Mouse (Mus musculus) heart, adult 9 months (tissue): ENCODE results near the gene Baiap2l1.

Experiments
- DNase-seq, 2 experiments: peaks; one replicate each; pipeline ENCODE4 v3.0.0; 2022; ENCODE audit warnings: low spot score in 2 of 2

Baiap2l1 gene

DNA sequence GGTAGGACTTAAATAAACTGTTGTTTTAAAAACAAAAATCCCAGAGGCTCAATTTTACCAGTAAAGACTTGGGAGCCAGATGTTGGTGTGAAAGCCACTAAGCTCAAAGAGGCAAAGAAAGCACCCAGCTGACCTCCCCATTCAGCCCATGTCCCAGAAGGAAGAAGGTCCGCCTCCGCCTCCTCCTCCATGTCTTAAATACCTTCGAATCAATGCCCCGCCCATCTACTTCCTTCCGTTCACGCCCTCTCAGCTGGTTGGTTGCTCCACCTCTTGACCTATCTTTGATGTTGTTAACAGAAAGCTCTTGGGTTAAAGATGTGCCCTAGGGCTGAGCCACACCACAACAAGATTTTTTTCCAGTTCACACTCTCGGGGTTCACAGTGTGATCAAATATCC is 127.7 kb downstream of the Baiap2l1 start:
- DNase-seq = no peak

DNA sequence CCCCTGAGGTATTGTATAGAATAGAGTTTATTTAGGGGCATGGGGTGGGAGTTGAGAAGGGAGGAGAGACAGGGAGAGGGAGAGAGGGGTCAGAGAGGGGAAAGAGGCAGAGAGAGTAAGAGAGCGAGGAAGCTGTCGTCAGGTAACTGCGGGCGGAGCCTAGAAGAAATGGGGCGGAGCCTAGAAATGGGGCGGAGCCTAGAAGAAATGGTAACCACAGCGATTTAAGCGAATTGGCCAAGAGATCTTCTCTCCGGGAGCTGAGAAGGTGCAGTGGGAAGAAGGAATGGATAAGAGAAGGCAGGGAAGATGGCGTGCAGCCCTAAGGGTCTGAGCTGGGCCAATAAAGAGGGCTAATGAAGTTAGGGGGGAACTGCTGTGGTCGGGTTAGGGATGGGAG is 131.7 kb downstream of the Baiap2l1 start:
- no peak for DNase-seq

DNA sequence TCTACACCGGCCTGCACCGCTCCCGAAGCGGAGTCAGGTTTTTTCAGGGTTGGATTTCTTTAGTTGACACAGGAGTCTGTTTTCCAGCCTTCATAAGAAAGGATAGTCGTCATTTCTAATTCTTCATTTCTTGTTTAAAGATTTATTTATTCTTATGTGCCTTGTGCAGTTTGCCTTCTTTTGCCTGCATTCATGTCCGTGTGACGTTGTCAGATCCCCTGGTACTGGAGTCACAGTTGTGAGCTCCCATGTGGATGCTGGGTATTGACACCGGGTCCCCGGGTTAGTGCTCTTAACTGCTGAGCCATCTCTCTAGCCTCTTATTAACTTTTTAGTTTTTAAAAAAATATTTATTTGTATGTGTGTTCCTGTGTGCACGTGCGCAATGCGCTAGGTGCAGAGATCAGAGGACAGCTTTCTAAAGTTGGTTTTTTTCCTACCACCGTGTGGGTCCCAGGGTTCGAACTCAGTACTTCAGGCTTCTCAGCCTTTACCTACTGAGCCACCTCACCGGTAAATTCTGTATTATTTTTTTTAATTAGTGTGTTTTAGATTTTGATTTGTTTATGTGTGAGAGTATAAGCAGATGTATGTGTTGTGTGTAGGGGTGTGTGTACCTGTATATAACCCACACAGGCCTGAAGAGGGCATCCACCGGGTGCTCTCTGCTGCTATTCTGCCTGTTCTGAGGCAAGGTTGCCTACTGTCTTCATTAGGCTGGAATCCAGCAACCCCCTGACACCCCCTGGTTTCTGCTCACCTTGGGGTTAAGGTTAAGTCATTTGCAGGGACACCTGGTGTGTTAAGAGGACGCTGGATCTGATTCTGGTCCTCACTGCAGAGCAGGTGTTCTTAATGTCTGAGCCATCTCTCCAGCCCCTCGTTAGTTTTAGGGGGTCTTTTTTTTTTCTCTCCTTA is 133.8 kb downstream of the Baiap2l1 start:
- no peak for DNase-seq

DNA sequence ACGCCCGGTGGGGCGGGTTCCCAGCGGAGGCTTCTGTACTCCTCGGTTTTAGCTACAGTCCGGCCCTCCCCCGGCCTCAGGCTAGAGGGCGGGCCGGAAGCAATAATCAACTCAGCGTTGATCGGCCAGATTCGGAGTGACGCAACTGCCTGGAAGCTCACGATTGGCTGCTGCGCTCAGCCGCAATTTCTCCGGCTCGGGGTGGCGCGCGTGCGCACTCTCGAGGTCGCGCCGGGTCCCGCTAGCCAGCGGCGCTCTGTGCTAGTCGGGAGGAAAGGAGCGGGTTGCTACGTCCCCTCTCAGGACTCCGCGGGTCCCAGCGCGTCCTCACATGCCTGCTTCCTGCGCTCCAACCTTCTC is 134.4 kb downstream of the Baiap2l1 start, which contains the start of gene Tecpr1:
TSS of gene Tecpr1 (minus strand) at position 113 of the 360 bp plus-strand sequence.
- peak; percentile 95 to 97 for DNase-seq

DNA sequence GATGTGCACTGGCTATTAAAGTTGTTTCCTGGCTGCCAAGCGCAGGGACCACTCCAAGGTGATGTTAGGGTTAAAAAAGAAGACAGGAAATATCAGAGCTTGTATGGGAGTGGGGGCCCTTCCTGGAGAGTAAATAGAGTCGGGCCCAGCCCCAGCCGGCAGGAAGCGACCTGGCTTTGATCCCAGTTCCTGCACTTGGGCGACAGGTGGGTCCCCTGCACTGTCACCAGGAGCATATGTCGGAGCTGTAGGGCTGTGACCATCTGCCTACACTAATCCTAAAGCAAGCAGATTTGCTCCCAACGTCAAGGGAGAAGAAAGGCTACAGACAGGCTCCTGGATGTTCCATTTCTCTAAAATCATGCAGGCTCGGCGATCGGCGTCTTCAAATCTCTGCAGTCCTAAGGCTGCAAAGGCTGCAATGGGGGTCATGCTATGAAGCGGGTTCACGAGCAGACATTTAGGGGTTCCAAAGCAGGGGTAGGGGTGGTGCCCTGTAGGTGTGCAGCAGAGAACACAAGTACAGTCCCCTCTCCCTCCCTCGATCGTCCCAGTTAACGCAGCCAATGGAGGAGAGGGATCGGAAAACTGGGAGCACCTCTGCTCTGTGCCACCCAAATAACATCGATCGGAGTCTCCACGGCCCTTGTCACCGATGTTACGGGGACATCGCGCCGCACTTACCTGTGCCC is 135.0 kb downstream of the Baiap2l1 start:
- DNase-seq = peak; percentile 63 to 69

DNA sequence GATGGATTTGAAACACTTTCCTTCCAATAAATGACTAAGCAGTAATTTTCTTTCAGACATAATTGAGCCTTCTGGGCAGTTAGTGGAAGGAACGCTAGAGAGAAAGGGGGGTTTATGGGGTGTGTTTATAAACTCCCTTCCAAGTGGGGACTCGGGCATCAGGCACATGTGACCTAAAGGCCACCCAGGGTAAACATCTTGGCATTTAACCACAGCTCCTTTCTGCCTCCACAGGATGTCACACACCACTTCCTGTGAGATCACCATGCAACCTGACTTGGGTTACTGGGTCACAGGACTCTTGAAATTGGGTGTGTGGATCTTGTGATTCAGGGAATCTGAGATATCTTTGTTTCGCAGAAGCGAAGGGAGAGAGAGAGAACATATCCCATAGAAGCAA is 136.6 kb downstream of the Baiap2l1 start:
- DNase-seq = peak; percentile 26 to 50

DNA sequence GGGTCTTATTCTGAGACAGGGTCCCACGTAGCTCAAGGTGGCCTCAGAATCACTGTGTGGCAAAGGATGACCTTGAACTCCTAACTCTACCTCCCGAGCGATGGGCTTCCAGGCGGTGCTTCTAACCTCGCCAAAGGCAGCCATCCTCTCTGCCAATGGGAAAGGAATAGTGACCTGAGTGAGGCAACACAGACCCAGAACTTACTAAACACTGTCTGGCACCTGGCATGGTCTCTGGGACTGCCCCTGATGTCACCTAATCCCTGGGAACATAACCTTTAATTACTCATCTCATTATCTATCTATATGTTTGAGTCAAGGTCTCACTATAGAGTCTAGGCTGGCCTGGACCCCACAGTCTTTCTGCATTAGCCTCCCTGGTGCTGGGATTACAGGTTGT is 138.0 kb downstream of the Baiap2l1 start:
- no peak for DNase-seq

DNA sequence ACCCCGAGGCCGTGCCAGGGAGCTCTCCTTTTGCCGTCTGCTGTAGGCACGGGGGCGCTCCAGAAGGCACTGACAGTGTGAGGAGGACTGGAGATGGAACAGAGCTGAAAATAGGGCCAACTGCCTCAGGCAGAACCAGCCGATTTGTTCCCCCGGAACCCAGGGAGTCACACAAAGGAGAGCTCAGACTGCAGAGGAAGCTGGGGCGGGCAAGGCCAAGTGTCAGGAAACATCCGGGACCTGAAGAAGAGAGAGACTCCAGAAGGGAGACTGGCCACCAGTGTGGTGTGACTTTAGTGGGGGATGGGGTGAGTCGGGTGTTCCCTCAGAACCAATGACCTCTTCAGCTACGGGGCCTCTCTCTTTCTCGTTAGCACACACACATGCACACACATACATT is 138.6 kb downstream of the Baiap2l1 start:
- peak; percentile 12 to 25 for DNase-seq

DNA sequence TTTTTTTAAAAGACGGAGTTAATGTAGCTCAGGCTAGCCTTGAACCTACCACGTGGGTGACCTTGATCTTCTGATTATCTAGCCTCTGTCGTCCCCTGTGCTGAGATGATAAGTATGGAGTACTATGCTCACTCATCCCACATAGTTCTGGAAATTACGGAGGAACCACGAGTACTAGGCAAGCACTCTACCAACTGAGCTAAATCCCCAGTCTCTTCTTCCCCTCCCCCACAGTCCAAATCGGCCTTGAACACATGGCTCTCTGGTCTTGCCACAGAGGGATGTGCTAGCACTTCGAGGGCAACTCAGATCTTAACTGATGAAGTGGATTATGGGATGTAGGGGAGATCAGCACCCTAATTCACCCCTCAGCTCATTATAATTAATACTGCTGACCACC is 139.9 kb downstream of the Baiap2l1 start:
- no peak for DNase-seq

DNA sequence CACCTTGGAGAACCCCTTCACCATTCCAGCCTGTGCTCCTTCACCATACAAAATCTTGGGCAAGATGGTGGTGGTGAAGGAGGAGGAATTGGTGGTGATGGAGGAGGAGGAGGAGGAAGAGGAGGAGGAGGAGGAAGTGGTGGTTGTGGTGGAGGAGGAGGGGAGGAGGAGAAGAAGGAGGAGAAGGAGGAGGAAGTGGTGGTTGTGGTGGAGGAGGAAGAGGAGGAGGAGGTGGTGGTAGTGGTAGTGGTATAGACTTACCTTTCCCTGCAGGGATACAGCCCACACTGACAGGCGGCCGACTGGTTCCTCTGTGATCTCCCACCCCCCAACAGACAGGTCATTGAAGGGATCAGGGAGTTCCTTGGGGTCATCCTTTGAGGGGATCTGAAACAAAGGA is 141.9 kb downstream of the Baiap2l1 start:
- no peak for DNase-seq
